ENCODE assay signal across 8 mouse cellular contexts in the genomic region with DNA sequence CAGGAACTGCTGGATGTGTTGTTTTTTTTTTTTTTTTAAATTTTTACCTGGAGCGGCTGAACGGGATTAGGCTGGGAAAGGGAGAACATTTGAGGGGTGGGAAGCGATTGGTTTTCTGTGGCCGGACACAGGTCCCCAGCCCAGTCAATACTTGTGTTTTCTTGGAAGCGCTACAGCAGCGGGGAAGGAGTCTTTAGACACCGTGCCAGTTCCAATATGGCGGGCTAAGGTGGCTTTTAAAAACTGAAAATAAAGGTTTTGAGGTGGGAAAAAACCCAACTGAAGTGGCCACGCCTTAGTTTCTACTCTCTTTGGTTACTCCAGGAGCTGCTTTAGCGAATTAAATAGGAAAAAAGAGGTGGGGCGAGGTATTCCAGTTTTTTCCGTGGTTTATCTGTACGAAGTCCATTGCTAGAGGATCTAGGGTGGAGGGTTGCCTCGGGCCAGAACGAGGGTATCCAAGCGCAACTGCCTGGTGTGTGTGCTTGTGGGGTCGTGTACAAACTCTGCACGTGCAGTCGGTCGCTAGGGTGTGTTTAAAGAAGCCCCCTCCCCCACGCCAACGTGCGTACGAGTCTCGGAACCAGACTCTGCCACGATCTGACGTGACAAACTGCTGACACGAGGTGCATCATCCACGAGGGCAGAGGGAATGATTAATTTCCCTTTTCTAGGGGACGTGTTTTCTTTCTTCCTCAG. TPM values are rescaled to one million over a fixed set of nuclear protein-coding genes. Genes with fewer than 3 reads are reported as not detected.
DNase-seq lines count a peak whose midpoint lies in the region; ATAC-seq lines count a peak whose summit lies in the region.

No protein-coding gene starts in this region.

- H3K4me1 ChIP-seq in heart, embryonic 15.5 days (replicated peaks) = peaks cover 27% of the 10 kb centered on the region
- H3K4me1 ChIP-seq in forebrain, embryonic 12.5 days = peaks cover 23% of the 10 kb centered on the region

- peak overlapping the region; percentile 61 for H3K9ac ChIP-seq in heart, embryonic 15.5 days
- H3K9ac ChIP-seq in forebrain, embryonic 12.5 days = 0 out of 2 replicates have a peak overlapping the region, but pooled peaks have one; percentile 60

- no peak for DNase-seq in heart, postnatal 25 days (ENCODE audit: low spot score)
- DNase-seq in Muller cell, postnatal 12 days (ENCODE audit: inconsistent ontology term) = peak; percentile 6
- DNase-seq in kidney, postnatal 14 days = peak; percentile 5
- DNase-seq in neural tube, embryonic 10.5 days (ENCODE audit: extremely low spot score, low spot score) = peak; percentile 33
- no peak for DNase-seq in spleen, postnatal 4 days (ENCODE audit: low spot score in 2 of 2)
- DNase-seq in frontal cortex, postnatal 14 days (ENCODE audit: low spot score in 2 of 2) = no peak

- peak overlapping the region; percentile 95 for H3K4me2 ChIP-seq in heart, embryonic 15.5 days
- H3K4me2 ChIP-seq in forebrain, embryonic 12.5 days = peak overlapping the region; percentile 93

- peaks cover 64% of the 10 kb centered on the region for H3K27me3 ChIP-seq in heart, embryonic 15.5 days
- peaks cover 69% of the 10 kb centered on the region for H3K27me3 ChIP-seq in forebrain, embryonic 12.5 days

- no peak overlapping the region for H3K27ac ChIP-seq in heart, embryonic 15.5 days
- H3K27ac ChIP-seq in forebrain, embryonic 12.5 days = no peak overlapping the region

- no peaks in the 10 kb centered on the region for H3K9me3 ChIP-seq in heart, embryonic 15.5 days (replicated peaks)
- no peaks in the 10 kb centered on the region for H3K9me3 ChIP-seq in forebrain, embryonic 12.5 days

- no peak for ATAC-seq in heart, embryonic 15.5 days (replicated peaks; ENCODE audit: insufficient number of reproducible peaks, insufficient read depth, low FRiP score, low read depth)
- 0 out of 2 replicates have a peak, but pooled peaks have one; percentile 5 for ATAC-seq in forebrain, embryonic 12.5 days (ENCODE audit: low FRiP score)

- H3K36me3 ChIP-seq in heart, embryonic 15.5 days = no peaks in the 10 kb centered on the region
- H3K36me3 ChIP-seq in forebrain, embryonic 12.5 days (replicated peaks) = no peaks in the 10 kb centered on the region

- under 1% methylated on average over 30 of the region's 30 CpGs for WGBS in heart, embryonic 15.5 days
- WGBS in forebrain, embryonic 12.5 days = under 1% methylated on average over 30 of the region's 30 CpGs

- H3K4me3 ChIP-seq in heart, embryonic 15.5 days = peak overlapping the region; percentile 76
- peak overlapping the region; percentile 57 for H3K4me3 ChIP-seq in forebrain, embryonic 12.5 days (replicated peaks)

- intact Hi-C loops in heart, postnatal 25 days (cut with DNase I) = no loop called here

RNA-seq across cellular contexts. Expression of a gene that starts 3.3 kb away (rescaled TPM):
- polyA plus RNA-seq in heart, embryonic 15.5 days (2015; fragmentation: Nextera tagmentation; extraction: Ambion mirVana) = 1.2 and 1.3 TPM in 2 replicates
- under 1 TPM; 0.53 to 0.55 TPM for total RNA-seq in heart, postnatal 25 days (2021)
- polyA plus RNA-seq in forebrain, embryonic 12.5 days (2016; fragmentation: Nextera tagmentation; extraction: Ambion mirVana) = 1.5 and 2.3 TPM in 2 replicates

Comparison
In these comparisons a context has a peak if more than half of its experiments do, and no peak if none do; other contexts are left out.
1. DNase-seq: peak in Muller cell, postnatal 12 days (single experiment), kidney, postnatal 14 days (single experiment) and neural tube, embryonic 10.5 days (single experiment); none in heart, postnatal 25 days (single experiment), spleen, postnatal 4 days (0 of 2) and frontal cortex, postnatal 14 days (0 of 2).